9 mouse cellular contexts compared by ENCODE assay signal in the genomic region with DNA sequence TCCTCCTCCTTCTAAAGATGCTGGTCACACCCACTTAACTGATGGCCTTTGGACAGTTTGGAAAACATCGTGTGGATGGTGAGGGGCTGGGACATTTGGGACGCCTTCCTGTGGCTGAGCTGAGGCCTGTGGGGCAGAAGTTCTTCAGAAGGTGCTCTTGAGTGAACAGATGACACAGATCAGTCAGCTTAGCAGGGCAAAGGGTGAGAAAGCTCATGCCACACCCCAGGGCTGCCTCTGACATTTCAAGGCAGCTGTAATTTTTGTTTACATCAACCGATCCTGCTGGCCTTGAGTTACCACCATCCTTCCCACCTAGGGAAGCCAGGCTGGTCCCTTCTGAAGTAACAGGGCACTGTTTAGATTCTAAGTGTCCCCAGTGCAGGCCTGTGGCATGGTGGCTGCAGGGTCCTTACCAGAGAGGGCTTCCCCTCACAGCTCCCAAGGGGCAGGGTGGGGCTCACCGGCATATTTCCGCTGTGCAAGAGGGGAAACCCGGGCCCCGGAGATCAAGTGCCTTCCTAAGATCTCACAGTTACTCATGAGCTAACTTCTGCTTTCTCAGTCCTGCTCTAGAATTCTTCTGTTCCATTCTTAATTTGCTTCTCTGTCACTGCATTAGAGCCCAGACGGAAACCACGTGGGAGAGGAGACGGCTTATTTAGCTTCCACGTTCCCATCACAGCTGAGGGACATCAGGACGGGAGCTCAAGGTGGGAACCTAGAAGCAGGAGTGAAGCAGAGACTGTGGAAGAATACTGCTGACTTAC. TPM values are rescaled to one million over a fixed set of nuclear protein-coding genes. Genes with fewer than 3 reads are reported as not detected.
DNase-seq lines count a peak whose midpoint lies in the region; ATAC-seq and TF ChIP-seq lines count a peak whose summit lies in the region.
"Had no signal": no experiment of that assay in that cellular context is flagged by ENCODE, and none has a peak within 500 bp of the region (broad histone marks: within the 10 kb centered on the region; RNA-seq: fewer than 3 reads in every experiment).

No protein-coding gene starts in this region.

- H3K27ac ChIP-seq in small intestine, adult 2 months (ENCODE audit: insufficient read depth, low read depth, low read length): peak overlapping the region; percentile 67
- no peak overlapping the region for H3K27ac ChIP-seq in forebrain, embryonic 10.5 days
- no peak overlapping the region for H3K27ac ChIP-seq in hindbrain, postnatal 0 days
- H3K27ac ChIP-seq: heart, embryonic 15.5 days had no signal

- peaks cover 25% of the 10 kb centered on the region for H3K4me1 ChIP-seq in small intestine, adult 2 months (ENCODE audit: control insufficient read depth, insufficient read depth, insufficient read length, low read length)
- peaks cover 33% of the 10 kb centered on the region for H3K4me1 ChIP-seq in forebrain, embryonic 10.5 days
- H3K4me1 ChIP-seq in hindbrain, postnatal 0 days (ENCODE audit: insufficient read depth, low read length): peaks cover 20% of the 10 kb centered on the region; the same call in 1 of the 2 replicates

- H3K27me3 ChIP-seq in small intestine, adult 2 months (ENCODE audit: control insufficient read depth, insufficient read depth, low read length): no peaks in the 10 kb centered on the region
- H3K27me3 ChIP-seq in forebrain, embryonic 10.5 days (ENCODE audit: poor library complexity, severe bottlenecking): no peaks in the 10 kb centered on the region
- H3K27me3 ChIP-seq in hindbrain, postnatal 0 days (ENCODE audit: insufficient read depth, low read length): no peaks in the 10 kb centered on the region
- H3K27me3 ChIP-seq: heart, embryonic 15.5 days had no signal

- ATAC-seq in activated CD4-positive, CD25-positive, alpha-beta regulatory T cell, adult 4 months: peak; percentile 86
- no peak for ATAC-seq in hindbrain, postnatal 0 days

- 24% methylated on average over 12 of the region's 12 CpGs for WGBS in small intestine, adult 2 months
- 80% methylated on average over 12 of the region's 12 CpGs for WGBS in forebrain, embryonic 10.5 days
- WGBS in hindbrain, postnatal 0 days: 66% methylated on average over 12 of the region's 12 CpGs

- peak; percentile 41 for DNase-seq in gastrocnemius, postnatal 14 days
- DNase-seq in gastrocnemius, postnatal 4 days (ENCODE audit: low spot score in 2 of 2): no peak
- DNase-seq in liver: peak; percentile 58
- no peak for DNase-seq in adrenal gland, adult 8-10 months
- no peak for DNase-seq in forebrain, embryonic 10.5 days (ENCODE audit: extremely low spot score, low spot score)
- DNase-seq in hindbrain, postnatal 0 days (ENCODE audit: low spot score): no peak

- no peak for TF ChIP-seq CTCF in small intestine, adult 2 months (IDR thresholded peaks at IDR 0.05; ENCODE audit: extremely low read depth, insufficient read length, insufficient replicate concordance, low read depth, low read length)
- no peak for TF ChIP-seq CTCF in hindbrain, postnatal 0 days (IDR thresholded peaks at IDR 0.05; ENCODE audit: low read depth)

- H3K9ac ChIP-seq in hindbrain, postnatal 0 days (replicated peaks; ENCODE audit: low read length): no peak overlapping the region
- H3K9ac ChIP-seq: heart, embryonic 15.5 days had no signal

- H3K36me3 ChIP-seq in small intestine, adult 2 months (ENCODE audit: control insufficient read depth, insufficient read depth, low read length): no peaks in the 10 kb centered on the region
- H3K36me3 ChIP-seq in forebrain, embryonic 10.5 days (replicated peaks): no peaks in the 10 kb centered on the region
- H3K36me3 ChIP-seq in hindbrain, postnatal 0 days (ENCODE audit: insufficient read depth, low read length): no peaks in the 10 kb centered on the region
- H3K36me3 ChIP-seq: heart, embryonic 15.5 days had no signal

- H3K4me2 ChIP-seq in hindbrain, postnatal 0 days (ENCODE audit: low read depth, low read length): no peak overlapping the region
- H3K4me2 ChIP-seq: heart, embryonic 15.5 days had no signal

- no peaks in the 10 kb centered on the region for H3K9me3 ChIP-seq in forebrain, embryonic 10.5 days
- H3K9me3 ChIP-seq in hindbrain, postnatal 0 days (ENCODE audit: low read length): no peaks in the 10 kb centered on the region
- H3K9me3 ChIP-seq: heart, embryonic 15.5 days had no signal

- intact Hi-C loops in gastrocnemius, postnatal 14 days (cut with DNase I; ENCODE audit: low total_unique reads): no loop called here

- H3K4me3 ChIP-seq in small intestine, adult 2 months (ENCODE audit: low read depth, low read length): peak overlapping the region; percentile 17; the same call in 1 of the 2 replicates
- H3K4me3 ChIP-seq in forebrain, embryonic 10.5 days: no peak overlapping the region
- no peak overlapping the region for H3K4me3 ChIP-seq in hindbrain, postnatal 0 days (ENCODE audit: low read length)
- H3K4me3 ChIP-seq: heart, embryonic 15.5 days had no signal

- no peak for TF ChIP-seq POLR2A in small intestine, adult 2 months (IDR thresholded peaks at IDR 0.05; ENCODE audit: low read depth, low read length)

RNA-seq across cellular contexts. Expression of gene Traf3, which starts 6.3 kb away (rescaled TPM):
- total RNA-seq in gastrocnemius, postnatal 14 days (2021): 10 to 100 TPM; 10.5 to 18.7 TPM
- total RNA-seq in gastrocnemius, postnatal 4 days (2021): 10 to 100 TPM; 31.4 to 36.9 TPM
- 10 to 100 TPM; 14.4 to 15.5 TPM for polyA plus RNA-seq in activated CD4-positive, CD25-positive, alpha-beta regulatory T cell, adult 4 months (2017; shearing (Covaris generic))
- polyA plus RNA-seq in small intestine, adult 2 months (2012; rRNA removed): 8.8 and 13.5 TPM in 2 replicates
- 10 to 100 TPM; 29.8 to 36.7 (median 34.2) TPM for total RNA-seq in adrenal gland, adult 8-10 months (2022)
- 13.1 and 16.9 TPM in 2 replicates for polyA plus RNA-seq in forebrain, embryonic 10.5 days (2016; fragmentation: Nextera tagmentation; extraction: Ambion mirVana)
- 35.8 and 40.8 TPM in 2 replicates for total RNA-seq in hindbrain, postnatal 0 days (2014; rRNA removed)
- 12.9 and 13.7 TPM in 2 replicates for polyA plus RNA-seq in hindbrain, postnatal 0 days (2015; fragmentation: Nextera tagmentation; extraction: Ambion mirVana)

RNA-seq across cellular contexts. Expression of gene 4930595D18Rik, which starts 24.4 kb away (rescaled TPM):
- total RNA-seq in gastrocnemius, postnatal 14 days (2021): not detected
- under 1 TPM in 1 of 2 experiments, not detected in 1; 0.34 TPM for total RNA-seq in gastrocnemius, postnatal 4 days (2021)
- polyA plus RNA-seq in activated CD4-positive, CD25-positive, alpha-beta regulatory T cell, adult 4 months (2017; shearing (Covaris generic)): 1 to 10 TPM in 1 of 2 experiments, not detected in 1; 2.8 TPM
- not detected in 2 replicates for polyA plus RNA-seq in small intestine, adult 2 months (2012; rRNA removed)
- total RNA-seq in adrenal gland, adult 8-10 months (2022): not detected
- polyA plus RNA-seq in forebrain, embryonic 10.5 days (2016; fragmentation: Nextera tagmentation; extraction: Ambion mirVana): not detected in 2 replicates
- total RNA-seq in hindbrain, postnatal 0 days (2014; rRNA removed): not detected in 2 replicates
- not detected in 2 replicates for polyA plus RNA-seq in hindbrain, postnatal 0 days (2015; fragmentation: Nextera tagmentation; extraction: Ambion mirVana)
- polyA plus RNA-seq: heart, embryonic 15.5 days had no signal

Comparison
In these comparisons a context has a peak if more than half of its experiments do, and no peak if none do; other contexts are left out.
1. DNase-seq: peak in gastrocnemius, postnatal 14 days (single experiment) and liver (single experiment); none in gastrocnemius, postnatal 4 days (0 of 2), adrenal gland, adult 8-10 months (single experiment), forebrain, embryonic 10.5 days (single experiment) and hindbrain, postnatal 0 days (single experiment).